Mouse (Mus musculus): ENCODE data around the gene Dnal1. TPM values are rescaled to one million over a fixed set of nuclear protein-coding genes. Genes with fewer than 3 reads are reported as not detected.

Dnal1 gene
- polyA plus RNA-seq, 1 experiment: 13.3 TPM

DNA sequence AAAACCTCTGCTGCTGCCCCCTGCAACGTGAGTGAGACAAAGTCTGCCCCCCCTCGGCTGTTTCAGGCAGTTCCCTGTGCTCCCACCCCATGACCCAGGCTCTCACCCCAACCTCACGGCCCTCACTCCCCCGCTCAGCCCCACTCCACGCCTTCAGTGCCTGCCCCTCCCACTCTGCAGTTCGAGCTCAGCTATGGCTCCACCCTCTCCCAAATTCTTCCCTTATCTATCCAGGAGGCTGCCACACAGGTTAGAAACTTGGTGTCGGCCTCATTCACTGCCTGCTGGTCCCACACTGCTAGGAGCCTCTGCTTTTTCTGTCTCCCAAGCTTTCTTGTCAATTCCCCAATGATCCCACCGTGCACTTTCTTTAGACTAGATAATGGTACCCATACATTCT lies 47.0 kb downstream of the Dnal1 start:
- Histone ChIP-seq H3K9ac (ENCODE audit: low read depth, poor library complexity, severe bottlenecking) (no peak overlapping the region), H3K36me3 (ENCODE audit: control insufficient read depth, insufficient read depth, low read length, poor library complexity, severe bottlenecking) (peaks cover 24% of the 10 kb centered on the region), H3K4me1 (ENCODE audit: control insufficient read depth, insufficient read depth, low read length) (no peaks in the 10 kb centered on the region), H3K27me3 (ENCODE audit: control insufficient read depth, insufficient read depth, low read length, poor library complexity, severe bottlenecking) (no peaks in the 10 kb centered on the region), H3K4me3 (ENCODE audit: low read depth, low read length) (no peak overlapping the region), H3K27ac (ENCODE audit: insufficient read depth, low read length) (no peak overlapping the region), H3K9me3 (replicated peaks; ENCODE audit: control insufficient read depth, insufficient read depth, low read length, poor library complexity, severe bottlenecking) (no peaks in the 10 kb centered on the region)
- TF ChIP-seq CTCF (IDR thresholded peaks at IDR 0.05; ENCODE audit: low read depth, low read length): peak; percentile 1
- TF ChIP-seq POLR2A (IDR thresholded peaks at IDR 0.05; ENCODE audit: insufficient read depth, low read length): no peak
- TF ChIP-seq EP300 (IDR thresholded peaks at IDR 0.05; ENCODE audit: insufficient read depth, low read depth, low read length): no peak

DNA sequence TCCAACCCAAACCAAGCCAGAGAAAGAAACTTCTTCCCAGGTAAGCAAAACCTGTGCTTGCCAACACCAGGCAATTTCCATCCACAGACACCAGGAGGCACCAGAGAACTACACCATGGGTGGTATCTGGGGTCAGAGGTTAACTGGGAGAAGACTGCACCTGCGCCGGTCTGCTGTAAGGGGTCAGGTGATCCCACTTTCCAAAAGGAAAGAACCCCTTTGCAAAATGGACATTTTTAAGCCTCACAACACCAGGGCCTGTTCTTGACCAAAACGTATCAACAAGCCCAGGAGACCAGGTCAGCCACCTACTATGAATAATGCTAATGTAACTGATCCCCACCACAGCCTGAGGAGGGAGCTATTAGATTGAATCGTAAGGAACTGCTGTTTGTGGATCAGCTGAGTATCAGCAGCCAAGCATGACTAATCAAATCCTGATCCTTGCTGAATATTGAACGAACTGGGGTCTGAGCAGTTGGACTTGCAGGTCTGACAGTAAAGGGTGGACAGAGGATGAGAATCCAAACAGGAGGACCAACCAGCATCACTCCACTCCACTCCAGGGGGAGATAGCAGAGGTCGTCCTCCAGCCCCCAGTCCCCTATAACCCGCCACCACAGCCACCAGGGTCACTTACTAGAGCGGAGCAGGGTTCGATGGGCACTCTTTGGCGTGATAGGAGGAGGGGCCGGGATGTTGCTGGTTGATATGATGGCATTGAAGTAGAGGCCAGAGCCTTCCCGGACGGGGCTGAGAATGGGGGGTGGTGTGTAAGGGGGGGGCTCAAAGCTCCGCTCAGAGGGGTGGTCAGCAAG lies 47.7 kb downstream of the Dnal1 start:
- Histone ChIP-seq H3K36me3 (ENCODE audit: control insufficient read depth, insufficient read depth, low read length, poor library complexity, severe bottlenecking) (peaks cover 18% of the 10 kb centered on the region), H3K9me3 (replicated peaks; ENCODE audit: control insufficient read depth, insufficient read depth, low read length, poor library complexity, severe bottlenecking) (no peaks in the 10 kb centered on the region), H3K9ac (ENCODE audit: low read depth, poor library complexity, severe bottlenecking) (peak overlapping the region; percentile 44), H3K27me3 (ENCODE audit: control insufficient read depth, insufficient read depth, low read length, poor library complexity, severe bottlenecking) (no peaks in the 10 kb centered on the region), H3K27ac (ENCODE audit: insufficient read depth, low read length) (peak overlapping the region; percentile 63), H3K4me1 (ENCODE audit: control insufficient read depth, insufficient read depth, low read length) (no peaks in the 10 kb centered on the region), H3K4me3 (ENCODE audit: low read depth, low read length) (peak overlapping the region; percentile 9; the same call in 1 of the 2 replicates)
- no peak for TF ChIP-seq EP300 (IDR thresholded peaks at IDR 0.05; ENCODE audit: insufficient read depth, low read depth, low read length)
- TF ChIP-seq CTCF (IDR thresholded peaks at IDR 0.05; ENCODE audit: low read depth, low read length): peak; percentile 66

- Histone ChIP-seq H3K27ac (ENCODE audit: insufficient read depth, low read length) (no peak overlapping the region; the same call in 1 of the 2 replicates), H3K9me3 (replicated peaks; ENCODE audit: control insufficient read depth, insufficient read depth, low read length, poor library complexity, severe bottlenecking) (no peaks in the 10 kb centered on the region), H3K9ac (ENCODE audit: low read depth, poor library complexity, severe bottlenecking) (no peak overlapping the region), H3K27me3 (ENCODE audit: control insufficient read depth, insufficient read depth, low read length, poor library complexity, severe bottlenecking) (no peaks in the 10 kb centered on the region), H3K4me1 (ENCODE audit: control insufficient read depth, insufficient read depth, low read length) (no peaks in the 10 kb centered on the region), H3K36me3 (ENCODE audit: control insufficient read depth, insufficient read depth, low read length, poor library complexity, severe bottlenecking) (peaks cover 13% of the 10 kb centered on the region), H3K4me3 (ENCODE audit: low read depth, low read length) (no peak overlapping the region)
- TF ChIP-seq EP300 (IDR thresholded peaks at IDR 0.05; ENCODE audit: insufficient read depth, low read depth, low read length) (no peak), CTCF (IDR thresholded peaks at IDR 0.05; ENCODE audit: low read depth, low read length) (peak; percentile 79), POLR2A (IDR thresholded peaks at IDR 0.05; ENCODE audit: insufficient read depth, low read length) (no peak)
These were observed 49.0 kb downstream of the Dnal1 start for GRCm38 (mm10) chr12:84163133-84163532.

DNA sequence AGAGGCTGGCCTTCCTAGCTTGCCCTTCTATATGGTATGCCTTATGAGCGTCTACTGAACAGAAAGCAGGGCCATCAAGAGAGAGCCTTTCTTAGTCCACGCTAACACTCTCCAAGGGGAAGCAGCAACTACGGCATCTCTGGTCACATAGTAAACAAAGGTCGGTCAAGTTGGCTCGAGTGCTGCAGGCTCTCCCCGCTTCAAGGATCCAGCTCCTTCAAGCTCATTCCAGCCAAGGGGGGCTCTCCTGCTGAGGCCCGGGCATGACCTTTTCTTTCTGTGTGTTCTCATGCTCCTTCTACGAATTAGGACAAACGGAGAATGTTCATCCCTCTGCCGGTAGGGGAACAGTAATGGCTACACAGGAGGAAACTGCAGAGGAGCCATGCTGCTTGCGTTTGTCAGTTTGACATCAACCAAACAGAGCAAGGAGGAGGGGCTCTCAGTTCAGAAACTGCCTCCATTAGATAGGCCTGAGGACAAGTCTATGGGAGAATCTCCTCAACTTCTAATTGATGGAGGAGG lies 49.5 kb downstream of the Dnal1 start:
- Histone ChIP-seq H3K36me3 (ENCODE audit: control insufficient read depth, insufficient read depth, low read length, poor library complexity, severe bottlenecking) (peaks cover 8% of the 10 kb centered on the region), H3K9ac (ENCODE audit: low read depth, poor library complexity, severe bottlenecking) (no peak overlapping the region), H3K9me3 (replicated peaks; ENCODE audit: control insufficient read depth, insufficient read depth, low read length, poor library complexity, severe bottlenecking) (no peaks in the 10 kb centered on the region), H3K27me3 (ENCODE audit: control insufficient read depth, insufficient read depth, low read length, poor library complexity, severe bottlenecking) (no peaks in the 10 kb centered on the region), H3K4me3 (ENCODE audit: low read depth, low read length) (no peak overlapping the region), H3K27ac (ENCODE audit: insufficient read depth, low read length) (peak overlapping the region; percentile 8; the same call in 1 of the 2 replicates), H3K4me1 (ENCODE audit: control insufficient read depth, insufficient read depth, low read length) (no peaks in the 10 kb centered on the region)
- TF ChIP-seq EP300 (IDR thresholded peaks at IDR 0.05; ENCODE audit: insufficient read depth, low read depth, low read length): no peak
- no peak for TF ChIP-seq POLR2A (IDR thresholded peaks at IDR 0.05; ENCODE audit: insufficient read depth, low read length)
- TF ChIP-seq CTCF (IDR thresholded peaks at IDR 0.05; ENCODE audit: low read depth, low read length): no peak

DNA sequence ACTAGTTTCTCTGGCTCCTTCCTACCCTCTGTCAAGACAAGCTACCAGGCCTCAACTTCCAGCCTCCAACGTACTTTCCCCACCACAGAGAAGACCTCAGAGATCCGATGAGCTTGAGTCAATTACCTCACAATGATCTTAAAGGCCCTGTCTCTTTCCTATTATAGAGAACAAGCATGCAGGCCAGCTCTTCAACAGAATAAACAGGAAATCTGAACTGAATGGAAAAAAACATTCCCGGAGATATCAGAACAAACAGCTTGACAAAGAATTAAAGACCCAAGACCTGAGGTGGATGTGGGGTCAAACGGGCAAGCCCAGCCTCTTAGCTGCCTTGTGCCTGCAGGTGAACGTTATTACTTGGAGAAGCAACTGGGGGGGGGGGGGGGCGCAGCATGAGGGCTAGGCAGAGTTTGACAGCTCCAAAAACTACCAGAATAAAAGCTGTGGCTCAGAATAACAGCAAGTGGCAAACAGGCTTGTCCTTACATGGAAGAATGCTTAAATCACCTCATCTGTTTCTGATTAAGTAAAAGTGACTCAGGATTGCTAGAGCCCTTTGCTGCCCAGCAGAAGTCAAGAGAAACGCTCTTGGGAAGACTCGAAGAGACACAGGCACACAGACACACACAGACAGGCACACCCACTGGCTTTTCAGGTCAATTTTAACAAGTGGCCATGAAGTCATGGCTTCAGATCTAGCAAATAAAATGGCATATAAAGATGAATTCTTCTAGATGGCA lies 51.6 kb downstream of the Dnal1 start:
- H3K27me3 ChIP-seq (ENCODE audit: control insufficient read depth, insufficient read depth, low read length, poor library complexity, severe bottlenecking): no peaks in the 10 kb centered on the region
- no peaks in the 10 kb centered on the region; the same call in 1 of the 2 replicates for H3K36me3 ChIP-seq (ENCODE audit: control insufficient read depth, insufficient read depth, low read length, poor library complexity, severe bottlenecking)
- no peak overlapping the region for H3K9ac ChIP-seq (ENCODE audit: low read depth, poor library complexity, severe bottlenecking)
- TF ChIP-seq EP300 (IDR thresholded peaks at IDR 0.05; ENCODE audit: insufficient read depth, low read depth, low read length): no peak
- no peak for TF ChIP-seq POLR2A (IDR thresholded peaks at IDR 0.05; ENCODE audit: insufficient read depth, low read length)
- H3K4me3 ChIP-seq (ENCODE audit: low read depth, low read length): no peak overlapping the region
- H3K27ac ChIP-seq (ENCODE audit: insufficient read depth, low read length): no peak overlapping the region
- H3K9me3 ChIP-seq (replicated peaks; ENCODE audit: control insufficient read depth, insufficient read depth, low read length, poor library complexity, severe bottlenecking): no peaks in the 10 kb centered on the region
- no peaks in the 10 kb centered on the region for H3K4me1 ChIP-seq (ENCODE audit: control insufficient read depth, insufficient read depth, low read length)

Data from ES-Bruce4 (cell line).